Mouse (Mus musculus): Measurements from ENCODE around the gene Pcbp3.
"Not testable (repeated sequence)": the region's sequence is repeated elsewhere in the genome, so short reads cannot be mapped to it uniquely, and the experiment has no call there.

Gene Pcbp3

DNA sequence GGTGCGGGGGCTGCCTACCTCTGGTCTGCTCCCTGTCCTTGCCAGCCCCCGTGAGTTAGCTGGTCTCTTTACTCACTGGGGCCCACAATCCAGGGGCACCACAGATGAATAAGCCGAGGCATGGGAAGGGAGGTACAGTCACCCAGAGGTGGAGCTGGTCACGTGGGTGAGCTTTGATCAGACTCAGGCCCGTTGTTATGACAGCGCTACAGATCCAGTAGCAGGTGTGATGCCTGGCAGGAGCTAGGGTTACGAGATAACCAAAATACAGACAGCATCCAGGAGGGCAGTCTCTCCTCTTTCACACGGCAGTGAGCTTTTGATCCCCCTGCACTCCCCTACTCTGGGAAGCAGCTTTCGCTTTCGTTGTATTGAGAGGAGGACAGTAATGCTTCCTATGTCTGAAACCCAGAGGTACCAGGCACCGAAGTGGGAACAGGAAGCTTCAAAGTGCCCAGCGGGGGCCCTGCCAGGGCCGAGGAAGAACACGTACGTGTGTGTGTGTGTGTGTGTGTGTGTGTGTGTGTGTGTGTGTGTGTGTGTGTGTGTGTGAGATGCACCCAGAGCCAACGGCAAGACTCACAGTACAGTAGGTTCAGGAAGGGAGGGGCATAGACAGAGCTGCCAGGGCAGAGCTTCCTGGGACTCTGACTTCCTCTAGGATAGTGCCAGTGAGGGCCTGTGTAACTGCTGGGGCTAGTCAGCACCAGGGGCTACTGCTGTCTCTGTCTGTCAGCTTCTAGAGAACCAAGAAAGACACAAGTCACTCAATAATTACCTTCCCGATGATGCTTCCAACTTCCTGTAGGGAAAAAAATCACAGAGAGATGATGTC is 162.7 kb downstream of the Pcbp3 start:
- DNase-seq = no peak

DNA sequence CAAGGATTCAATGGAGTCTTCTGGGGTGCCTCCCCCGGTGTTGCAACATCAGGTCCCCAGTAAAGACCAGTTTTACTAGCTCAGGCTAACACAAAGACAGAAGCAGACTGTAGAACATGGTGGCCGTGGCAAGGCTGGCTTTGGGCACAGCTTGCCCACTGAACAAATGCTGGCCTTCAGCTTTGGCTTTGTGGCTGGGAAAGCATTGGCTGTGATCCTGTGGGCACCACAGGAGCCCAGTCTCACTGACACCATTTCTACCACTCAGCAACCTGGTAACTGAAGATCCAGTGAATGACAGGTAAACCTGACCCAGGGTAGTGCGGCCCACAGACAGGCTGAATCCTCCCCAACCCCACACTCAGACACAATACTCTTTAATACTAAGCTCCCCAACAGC is 167.6 kb downstream of the Pcbp3 start:
- DNase-seq = no peak

GRCm38 (mm10) chr10:76791475-76791874 is 170.2 kb downstream of the Pcbp3 start:
- peak; percentile 20 for DNase-seq

- DNase-seq = no peak
These were observed 171.8 kb downstream of the Pcbp3 start for GRCm38 (mm10) chr10:76789885-76790284.

DNA sequence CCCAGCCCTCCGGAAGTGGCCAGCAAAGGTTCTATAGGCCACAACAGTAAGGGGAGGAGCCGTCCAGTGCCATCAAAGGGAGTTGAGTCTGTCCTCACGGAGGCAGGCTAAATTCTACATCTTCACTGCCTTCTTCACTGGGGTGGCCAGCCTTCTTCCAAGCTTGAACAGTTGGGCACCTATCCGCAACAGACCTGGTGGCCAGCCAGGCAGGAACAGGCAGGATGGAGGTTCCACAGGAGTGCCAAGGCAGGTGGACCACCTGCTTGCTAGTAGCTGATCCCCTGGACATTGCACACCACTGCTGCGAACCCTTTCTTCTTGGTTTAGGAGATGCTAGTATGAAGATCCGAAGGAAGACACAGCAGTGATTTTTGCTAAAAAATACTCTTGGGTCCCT is 176.4 kb downstream of the Pcbp3 start:
- DNase-seq = no peak

DNA sequence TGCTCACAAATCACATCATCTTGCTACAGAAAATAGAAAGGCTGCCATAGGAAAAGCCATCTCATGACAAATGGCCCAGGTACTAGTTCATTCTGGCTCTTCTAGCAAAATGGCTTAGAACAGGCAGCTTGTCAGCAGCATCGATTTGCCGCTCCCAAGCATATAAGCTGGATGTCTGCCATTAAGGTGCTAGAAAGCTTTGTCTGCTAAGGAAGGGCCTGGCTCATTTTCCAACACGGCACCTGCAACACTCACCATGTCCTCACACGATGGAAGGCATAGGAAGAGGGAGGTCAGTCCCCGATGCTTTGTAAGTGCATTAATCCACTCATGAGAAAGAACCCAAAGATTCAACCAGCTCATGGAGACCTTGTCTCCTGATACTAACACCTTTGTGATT is 182.5 kb downstream of the Pcbp3 start:
- no peak for DNase-seq

DNA sequence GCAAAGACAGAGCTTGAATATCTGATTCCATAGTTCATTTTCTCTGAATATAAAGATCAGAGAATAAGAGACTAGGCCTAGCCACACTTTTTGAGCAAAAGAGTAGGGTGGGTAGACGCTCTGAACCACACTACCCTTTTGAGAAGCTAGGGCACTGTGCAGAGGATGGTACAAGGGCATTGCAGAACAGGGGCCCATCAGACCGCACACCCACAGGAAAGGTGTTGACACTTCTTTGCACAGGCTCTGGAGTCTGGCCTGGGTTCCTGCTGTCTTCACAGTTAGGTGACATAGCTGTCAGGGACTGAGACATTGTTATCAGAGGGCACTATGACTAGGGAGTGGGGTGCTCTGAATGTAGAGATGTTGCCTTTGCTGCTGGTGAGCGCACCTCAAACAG is 190.1 kb downstream of the Pcbp3 start:
- DNase-seq = no peak

- DNase-seq = no peak
These were observed 190.6 kb downstream of the Pcbp3 start for GRCm38 (mm10) chr10:76771086-76771485.

DNA sequence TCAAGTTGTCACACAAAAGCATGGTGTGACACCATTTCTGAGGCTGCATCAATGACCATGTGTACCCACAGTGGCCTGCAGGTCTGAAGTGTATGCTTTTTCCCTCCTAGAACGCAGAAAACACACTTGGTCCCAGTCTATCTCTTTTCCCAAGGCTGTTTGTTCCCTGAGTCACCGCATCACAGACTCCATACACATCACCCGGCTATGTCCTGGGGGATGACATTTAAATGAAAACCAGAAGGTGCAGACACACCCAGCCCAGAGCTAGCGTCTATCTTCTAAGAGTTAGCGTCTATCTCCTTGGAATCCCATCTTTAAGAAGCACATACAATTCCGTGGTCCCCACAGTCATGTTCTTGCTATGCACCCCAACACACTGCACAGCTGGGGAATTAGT is 192.1 kb downstream of the Pcbp3 start:
- DNase-seq = no peak

DNA sequence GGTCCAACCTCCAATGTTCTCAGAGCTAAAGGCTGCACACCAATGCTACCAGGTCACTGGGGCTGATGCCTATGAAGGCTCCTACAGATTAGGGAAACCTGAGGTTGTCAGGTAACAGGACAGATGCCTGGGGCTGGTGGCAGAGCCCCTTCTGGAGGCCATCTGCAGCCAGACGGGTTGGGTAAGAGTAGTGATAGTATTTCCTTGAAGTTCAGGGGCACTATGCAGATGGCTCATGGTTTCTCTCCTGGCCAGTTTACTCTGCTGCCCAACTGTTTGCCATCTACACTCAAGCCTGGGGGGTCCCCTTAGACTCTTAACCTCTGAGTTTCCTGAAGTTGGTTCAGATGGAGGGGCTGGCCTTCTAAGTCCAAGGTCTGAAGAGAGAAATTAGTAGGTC is 195.5 kb downstream of the Pcbp3 start:
- DNase-seq = no peak

- peak; percentile 0 for DNase-seq
These were observed 196.8 kb downstream of the Pcbp3 start for GRCm38 (mm10) chr10:76764927-76765326.

- peak; percentile 0 for DNase-seq
These were observed 198.7 kb downstream of the Pcbp3 start for GRCm38 (mm10) chr10:76763016-76763415.

DNA sequence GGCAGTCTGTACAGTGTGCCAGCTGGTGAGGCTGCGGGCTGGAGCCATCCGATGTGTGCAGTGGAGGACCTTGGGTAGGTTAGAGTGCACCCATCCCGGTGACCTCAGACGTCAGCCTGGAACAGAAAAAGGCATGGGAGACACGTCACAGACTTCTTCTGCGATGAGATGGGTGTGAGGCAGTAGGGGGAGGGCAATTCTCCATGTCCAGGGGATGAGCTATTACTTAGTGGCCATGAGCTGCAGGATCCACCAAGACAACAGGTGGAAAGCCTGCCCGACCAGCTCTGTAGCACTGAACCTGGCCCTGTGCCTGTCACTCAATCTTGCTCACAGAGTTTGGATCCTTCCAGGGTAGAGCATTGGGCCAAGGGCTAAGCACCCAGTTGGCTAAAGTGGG is 199.3 kb downstream of the Pcbp3 start:
- peak; percentile 1 for DNase-seq

GRCm38 (mm10) chr10:76759878-76760277 is 201.8 kb downstream of the Pcbp3 start:
- peak; percentile 1 for DNase-seq

DNA sequence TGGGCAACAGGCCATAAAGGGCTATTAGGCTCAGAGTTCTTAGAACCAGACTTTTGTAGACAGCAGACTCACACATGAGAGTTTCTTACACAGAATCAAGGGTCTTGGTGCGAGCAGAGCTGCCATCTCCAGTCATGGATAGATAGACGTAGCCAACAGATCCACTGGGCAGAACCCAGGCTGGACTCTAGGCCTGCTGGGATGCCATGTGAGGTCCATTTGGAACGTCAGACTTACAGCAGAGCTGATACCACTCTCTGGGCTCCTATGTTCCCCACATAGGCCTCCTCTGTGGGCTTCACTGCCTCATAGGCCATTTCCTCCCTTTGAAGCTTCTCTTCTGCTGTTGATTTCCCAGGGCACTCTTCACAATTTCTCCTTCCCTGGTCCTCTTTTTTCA is 208.0 kb downstream of the Pcbp3 start:
- DNase-seq = no peak

DNA sequence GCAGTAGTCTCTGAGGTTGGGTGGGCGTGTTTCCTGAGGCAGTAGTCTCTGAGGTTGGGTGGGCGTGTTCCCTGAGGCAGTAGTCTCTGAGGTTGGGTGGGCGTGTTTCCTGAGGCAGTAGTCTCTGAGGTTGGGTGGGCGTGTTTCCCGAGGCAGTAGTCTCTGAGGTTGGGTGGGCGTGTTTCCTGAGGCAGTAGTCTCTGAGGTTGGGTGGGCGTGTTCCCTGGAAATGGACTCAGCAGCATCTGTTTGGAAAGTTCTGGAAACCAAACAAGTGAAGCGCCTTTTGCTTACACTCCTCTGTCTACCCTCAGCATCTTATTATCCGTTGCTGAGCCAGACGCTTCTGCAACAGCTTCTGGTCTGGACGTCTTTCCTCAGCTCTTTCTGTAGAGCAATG is 217.4 kb downstream of the Pcbp3 start:
- not testable (repeated sequence) for DNase-seq

DNA sequence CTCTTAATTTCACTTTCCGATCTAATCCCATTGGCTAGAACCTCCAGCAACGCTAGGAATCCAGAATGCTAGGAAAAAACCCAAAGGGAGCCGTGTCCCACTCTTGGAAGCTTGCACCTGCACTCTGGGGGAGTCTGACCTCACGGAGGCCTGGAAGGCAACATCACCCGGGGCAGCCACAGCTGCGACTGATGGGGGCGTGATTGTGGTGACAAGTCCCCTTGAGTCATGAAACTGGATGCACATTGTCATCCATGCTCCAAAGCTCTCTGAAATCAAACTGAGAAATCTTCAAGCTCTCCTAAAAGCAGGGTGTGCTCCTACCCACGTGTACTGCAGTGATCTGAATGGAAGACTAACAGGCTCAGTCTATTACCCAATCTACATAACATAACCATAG is 224.9 kb downstream of the Pcbp3 start:
- peak; percentile 0 for DNase-seq

- DNase-seq = peak; percentile 88
These were observed 226.7 kb downstream of the Pcbp3 start for GRCm38 (mm10) chr10:76734979-76735378.

DNA sequence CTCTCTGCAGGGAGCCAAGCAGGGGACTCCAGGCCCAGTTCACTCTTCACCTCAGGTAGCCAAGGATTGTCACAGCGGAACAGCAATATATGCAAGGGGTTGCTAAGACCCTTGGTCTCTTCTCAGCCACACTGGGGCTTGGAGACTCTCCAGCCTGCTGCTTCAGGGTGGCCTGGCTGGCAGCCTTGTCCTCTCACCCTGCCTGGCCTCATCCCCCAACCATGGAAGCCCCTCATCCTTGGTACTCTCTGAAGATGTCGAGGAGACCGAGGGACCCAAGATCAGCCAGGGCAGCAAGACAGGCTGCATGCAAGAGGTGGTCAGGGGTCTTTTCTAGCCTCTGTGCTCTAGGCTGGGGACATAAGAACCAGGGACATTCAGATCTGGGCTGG is 228.0 kb downstream of the Pcbp3 start:
- DNase-seq = no peak

GRCm38 (mm10) chr10:76732881-76733676 is 228.6 kb downstream of the Pcbp3 start:
- DNase-seq = peak; percentile 89

- DNase-seq = no peak
These were observed 229.3 kb downstream of the Pcbp3 start for GRCm38 (mm10) chr10:76732391-76732790.

DNA sequence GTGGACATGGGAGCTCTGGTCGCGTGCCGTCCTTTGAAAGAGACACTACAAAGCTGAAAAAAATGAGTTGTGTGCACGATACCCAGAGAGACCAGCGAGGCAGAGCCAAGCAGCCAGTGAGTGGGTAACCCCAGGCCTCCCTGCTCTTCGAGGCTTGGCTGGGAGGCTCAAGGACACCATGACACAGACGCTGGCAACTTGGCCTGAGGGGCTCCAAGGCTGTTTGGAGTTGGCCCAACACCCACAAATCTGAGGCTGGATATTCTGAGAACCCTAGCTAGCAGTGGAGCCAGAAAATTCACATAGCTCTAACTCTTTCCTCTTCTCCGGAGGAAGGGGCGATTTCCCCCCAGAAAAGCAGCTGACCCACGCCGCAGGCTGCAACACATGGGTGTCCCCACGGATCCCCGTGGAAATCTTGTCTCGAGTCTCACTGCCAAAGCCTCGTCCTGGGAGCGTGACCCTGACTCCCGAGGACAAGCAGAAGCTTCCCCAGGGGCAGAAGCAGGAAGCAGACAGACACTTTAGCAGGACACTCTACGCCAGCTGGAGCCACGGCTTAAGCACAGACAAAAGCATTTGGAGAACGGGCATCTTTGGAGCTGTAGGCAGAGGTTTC is 230.0 kb downstream of the Pcbp3 start:
- no peak for DNase-seq

Measured in right cerebral cortex, postnatal 4 days (tissue).